Mouse (Mus musculus): Measurements from ENCODE around the gene Prune2. TPM values are rescaled to one million over a fixed set of nuclear protein-coding genes. Genes with fewer than 3 reads are reported as not detected.

Prune2 gene
- polyA plus RNA-seq, 1 experiment from 2014 or later = 0.50 TPM

GRCm38 (mm10) chr19:17199059-17199458 is 243.1 kb downstream of the Prune2 start:
- ATAC-seq (ENCODE audit: insufficient read depth) = no peak
- WGBS (ENCODE audit: insufficient replicate concordance) = 28% methylated on average over 8 of the region's 8 CpGs
- Histone ChIP-seq H3K4me3 (replicated peaks) (no peak overlapping the region), H3K9ac (no peak overlapping the region), H3K9me3 (replicated peaks) (no peaks in the 10 kb centered on the region), H3K36me3 (replicated peaks) (no peaks in the 10 kb centered on the region), H3K4me2 (no peak overlapping the region), H3K27ac (replicated peaks) (no peak overlapping the region), H3K27me3 (no peaks in the 10 kb centered on the region), H3K4me1 (replicated peaks) (no peaks in the 10 kb centered on the region)

GRCm38 (mm10) chr19:17207141-17207540 is 251.2 kb downstream of the Prune2 start:
- Histone ChIP-seq H3K27ac (replicated peaks) (no peak overlapping the region), H3K4me1 (replicated peaks) (no peaks in the 10 kb centered on the region), H3K27me3 (no peaks in the 10 kb centered on the region), H3K4me3 (replicated peaks) (no peak overlapping the region), H3K9ac (no peak overlapping the region), H3K9me3 (replicated peaks) (no peaks in the 10 kb centered on the region), H3K4me2 (no peak overlapping the region), H3K36me3 (replicated peaks) (no peaks in the 10 kb centered on the region)
- 69% methylated on average over 7 of the region's 7 CpGs for WGBS (ENCODE audit: insufficient replicate concordance)
- ATAC-seq (ENCODE audit: insufficient read depth) = no peak

GRCm38 (mm10) chr19:17210541-17210940 is 254.6 kb downstream of the Prune2 start:
- no peaks in the 10 kb centered on the region for H3K9me3 ChIP-seq (replicated peaks)
- H3K4me2 ChIP-seq = no peak overlapping the region
- H3K27ac ChIP-seq (replicated peaks) = no peak overlapping the region
- H3K4me1 ChIP-seq (replicated peaks) = no peaks in the 10 kb centered on the region
- H3K36me3 ChIP-seq (replicated peaks) = no peaks in the 10 kb centered on the region
- H3K27me3 ChIP-seq = no peaks in the 10 kb centered on the region
- no peak overlapping the region for H3K9ac ChIP-seq
- ATAC-seq (ENCODE audit: insufficient read depth) = no peak
- no peak overlapping the region for H3K4me3 ChIP-seq (replicated peaks)
- WGBS (ENCODE audit: insufficient replicate concordance) = 55% methylated on average over 3 of the region's 3 CpGs

GRCm38 (mm10) chr19:17214896-17215520 is 259.1 kb downstream of the Prune2 start:
- H3K27ac ChIP-seq (replicated peaks) = no peak overlapping the region
- H3K9me3 ChIP-seq (replicated peaks) = no peaks in the 10 kb centered on the region
- no peak overlapping the region for H3K4me3 ChIP-seq (replicated peaks)
- no peak overlapping the region for H3K4me2 ChIP-seq
- no peaks in the 10 kb centered on the region for H3K27me3 ChIP-seq
- WGBS (ENCODE audit: insufficient replicate concordance) = 62% methylated on average over 13 of the region's 13 CpGs
- no peak for ATAC-seq (ENCODE audit: insufficient read depth)
- no peaks in the 10 kb centered on the region for H3K36me3 ChIP-seq (replicated peaks)
- H3K4me1 ChIP-seq (replicated peaks) = no peaks in the 10 kb centered on the region
- no peak overlapping the region for H3K9ac ChIP-seq

GRCm38 (mm10) chr19:17218195-17218594 is 262.3 kb downstream of the Prune2 start:
- ATAC-seq (ENCODE audit: insufficient read depth) = no peak
- no peak overlapping the region for H3K9ac ChIP-seq
- H3K4me2 ChIP-seq = no peak overlapping the region
- no peak overlapping the region for H3K27ac ChIP-seq (replicated peaks)
- no peaks in the 10 kb centered on the region for H3K9me3 ChIP-seq (replicated peaks)
- WGBS (ENCODE audit: insufficient replicate concordance) = 50% methylated on average over 3 of the region's 3 CpGs
- 0 out of 2 replicates have a peak, but pooled peaks cover under 1% of the 10 kb centered on the region for H3K4me1 ChIP-seq (replicated peaks)
- no peaks in the 10 kb centered on the region for H3K36me3 ChIP-seq (replicated peaks)
- no peaks in the 10 kb centered on the region for H3K27me3 ChIP-seq
- H3K4me3 ChIP-seq (replicated peaks) = no peak overlapping the region

- no peak overlapping the region for H3K4me3 ChIP-seq (replicated peaks)
- H3K36me3 ChIP-seq (replicated peaks) = no peaks in the 10 kb centered on the region
- H3K27ac ChIP-seq (replicated peaks) = no peak overlapping the region
- H3K9me3 ChIP-seq (replicated peaks) = no peaks in the 10 kb centered on the region
- no peaks in the 10 kb centered on the region for H3K27me3 ChIP-seq
- H3K9ac ChIP-seq = no peak overlapping the region
- WGBS (ENCODE audit: insufficient replicate concordance) = 11% methylated on average over 4 of the region's 4 CpGs
- 0 out of 2 replicates have a peak, but pooled peaks cover 4% of the 10 kb centered on the region for H3K4me1 ChIP-seq (replicated peaks)
- no peak for ATAC-seq (ENCODE audit: insufficient read depth)
- H3K4me2 ChIP-seq = no peak overlapping the region
Observed at GRCm38 (mm10) chr19:17223801-17224200, 267.9 kb downstream of the Prune2 start.

- WGBS (ENCODE audit: insufficient replicate concordance) = 66% methylated on average over 5 of the region's 5 CpGs
- Histone ChIP-seq H3K4me3 (replicated peaks) (no peak overlapping the region), H3K36me3 (replicated peaks) (no peaks in the 10 kb centered on the region), H3K9ac (no peak overlapping the region), H3K4me1 (replicated peaks) (0 out of 2 replicates have a peak, but pooled peaks cover 4% of the 10 kb centered on the region), H3K27ac (replicated peaks) (no peak overlapping the region), H3K4me2 (no peak overlapping the region), H3K9me3 (replicated peaks) (no peaks in the 10 kb centered on the region), H3K27me3 (no peaks in the 10 kb centered on the region)
- no peak for ATAC-seq (ENCODE audit: insufficient read depth)
Observed at GRCm38 (mm10) chr19:17225570-17226083, 269.7 kb downstream of the Prune2 start.

- no peak overlapping the region for H3K4me2 ChIP-seq
- ATAC-seq (ENCODE audit: insufficient read depth) = no peak
- WGBS (ENCODE audit: insufficient replicate concordance) = 69% methylated on average over 8 of the region's 8 CpGs
- no peaks in the 10 kb centered on the region for H3K27me3 ChIP-seq
- no peak overlapping the region for H3K9ac ChIP-seq
- H3K4me1 ChIP-seq (replicated peaks) = 0 out of 2 replicates have a peak, but pooled peaks cover 4% of the 10 kb centered on the region
- H3K4me3 ChIP-seq (replicated peaks) = no peak overlapping the region
- no peak overlapping the region for H3K27ac ChIP-seq (replicated peaks)
- H3K9me3 ChIP-seq (replicated peaks) = no peaks in the 10 kb centered on the region
- no peaks in the 10 kb centered on the region for H3K36me3 ChIP-seq (replicated peaks)
Observed at GRCm38 (mm10) chr19:17226096-17226495, 270.2 kb downstream of the Prune2 start.

- no peak overlapping the region for H3K9ac ChIP-seq
- H3K4me1 ChIP-seq (replicated peaks) = no peaks in the 10 kb centered on the region
- H3K4me3 ChIP-seq (replicated peaks) = no peak overlapping the region
- no peak overlapping the region for H3K4me2 ChIP-seq
- peak; percentile 25; the same call in 1 of the 2 replicates for ATAC-seq (ENCODE audit: insufficient read depth)
- H3K27ac ChIP-seq (replicated peaks) = no peak overlapping the region
- no peaks in the 10 kb centered on the region for H3K9me3 ChIP-seq (replicated peaks)
- H3K27me3 ChIP-seq = no peaks in the 10 kb centered on the region
- WGBS (ENCODE audit: insufficient replicate concordance) = 40% methylated on average over 1 of the region's 1 CpGs
- H3K36me3 ChIP-seq (replicated peaks) = no peaks in the 10 kb centered on the region
Observed at GRCm38 (mm10) chr19:17230013-17230412, 274.1 kb downstream of the Prune2 start.

GRCm38 (mm10) chr19:17238471-17238870 is 282.6 kb downstream of the Prune2 start:
- Histone ChIP-seq H3K9me3 (replicated peaks) (no peaks in the 10 kb centered on the region), H3K4me1 (replicated peaks) (0 out of 2 replicates have a peak, but pooled peaks cover 5% of the 10 kb centered on the region), H3K9ac (no peak overlapping the region), H3K4me2 (no peak overlapping the region), H3K36me3 (replicated peaks) (no peaks in the 10 kb centered on the region), H3K27ac (replicated peaks) (no peak overlapping the region), H3K27me3 (no peaks in the 10 kb centered on the region), H3K4me3 (replicated peaks) (no peak overlapping the region)
- 58% methylated on average over 3 of the region's 3 CpGs for WGBS (ENCODE audit: insufficient replicate concordance)
- ATAC-seq (ENCODE audit: insufficient read depth) = no peak

GRCm38 (mm10) chr19:17240170-17241077 is 284.5 kb downstream of the Prune2 start:
- no peaks in the 10 kb centered on the region for H3K9me3 ChIP-seq (replicated peaks)
- no peaks in the 10 kb centered on the region for H3K27me3 ChIP-seq
- H3K27ac ChIP-seq (replicated peaks) = no peak overlapping the region
- no peaks in the 10 kb centered on the region for H3K36me3 ChIP-seq (replicated peaks)
- 0 out of 2 replicates have a peak, but pooled peaks cover 5% of the 10 kb centered on the region for H3K4me1 ChIP-seq (replicated peaks)
- WGBS (ENCODE audit: insufficient replicate concordance) = 46% methylated on average over 7 of the region's 7 CpGs
- no peak overlapping the region for H3K9ac ChIP-seq
- H3K4me2 ChIP-seq = no peak overlapping the region
- no peak for ATAC-seq (ENCODE audit: insufficient read depth)
- no peak overlapping the region for H3K4me3 ChIP-seq (replicated peaks)
